Mouse (Mus musculus) heart, postnatal 0 days (tissue): ENCODE measurements around the gene Haspin.

Experiments used
- CTCF ChIP-seq: IDR thresholded peaks from 2 replicates; pipeline ENCODE4 v1.5.1; 2016; ENCODE audit warnings: antibody characterized with exemption, control low read depth, low read depth
- EP300 ChIP-seq: IDR thresholded peaks from 2 replicates; pipeline ENCODE4 v1.6.1; 2016; ENCODE audit warnings: antibody characterized with exemption, low read depth

DNA sequence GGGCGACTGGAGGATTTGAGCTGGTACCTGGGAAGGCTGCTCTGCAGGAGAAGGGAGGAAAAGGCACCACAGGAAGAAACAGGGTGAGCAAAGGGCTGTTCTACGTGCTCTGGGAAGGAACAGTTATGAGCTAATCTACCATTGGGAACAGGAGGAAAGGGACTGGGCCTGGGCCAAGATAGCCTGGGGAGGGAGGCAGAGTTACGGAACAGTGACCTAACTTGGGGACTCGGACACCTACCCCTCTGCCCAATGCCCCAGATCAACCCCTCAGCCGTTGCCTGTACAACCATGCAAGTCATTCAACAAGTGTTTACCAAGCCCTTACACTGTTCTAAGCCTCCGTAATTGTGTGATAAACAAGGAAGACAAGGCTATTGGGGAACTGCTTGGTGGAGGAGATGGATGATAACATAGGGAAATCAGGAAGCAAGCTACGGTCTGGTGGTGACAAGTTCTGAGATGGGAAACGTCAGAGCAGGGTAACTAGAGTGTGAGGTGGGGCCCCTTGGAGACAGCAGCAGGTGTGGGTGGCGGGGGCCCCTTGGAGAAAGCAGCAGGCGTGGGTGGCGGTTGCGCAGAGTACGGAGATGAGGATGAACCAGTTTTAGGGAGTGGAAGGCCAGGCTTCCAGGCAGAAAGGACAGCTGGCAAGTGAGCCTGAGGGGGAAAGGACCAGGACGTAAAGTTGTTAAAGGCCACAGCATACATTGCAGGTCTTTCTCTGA, 29.0 kb downstream of the Haspin start:
- TF ChIP-seq CTCF (no peak), EP300 (no peak)
